Mouse (Mus musculus) left cerebral cortex, postnatal 25 days (tissue): ENCODE measurements around the gene Mettl27. TPM values are rescaled to one million over a fixed set of nuclear protein-coding genes. Genes with fewer than 3 reads are reported as not detected.

Experiments used
- DNase-seq, 2 experiments: peaks; one replicate each; pipeline ENCODE4 v3.0.0; 2022; ENCODE audit warnings: low spot score in 2 of 2, mixed read lengths in 1 of 2
- intact Hi-C: fragments of 180-260 bp; cut with DNase I; formaldehyde crosslinking; loops from one replicate; pipeline ENCODE4 v1.15.1; 2025
- total RNA-seq, 2 experiments: library from RNA; stranded (reverse); gene quantifications; 2 replicates each; pipeline ENCODE4 v1.2.3; 2021

Mettl27 gene
- 1 to 10 TPM; 9.0 to 9.8 TPM for total RNA-seq

DNA sequence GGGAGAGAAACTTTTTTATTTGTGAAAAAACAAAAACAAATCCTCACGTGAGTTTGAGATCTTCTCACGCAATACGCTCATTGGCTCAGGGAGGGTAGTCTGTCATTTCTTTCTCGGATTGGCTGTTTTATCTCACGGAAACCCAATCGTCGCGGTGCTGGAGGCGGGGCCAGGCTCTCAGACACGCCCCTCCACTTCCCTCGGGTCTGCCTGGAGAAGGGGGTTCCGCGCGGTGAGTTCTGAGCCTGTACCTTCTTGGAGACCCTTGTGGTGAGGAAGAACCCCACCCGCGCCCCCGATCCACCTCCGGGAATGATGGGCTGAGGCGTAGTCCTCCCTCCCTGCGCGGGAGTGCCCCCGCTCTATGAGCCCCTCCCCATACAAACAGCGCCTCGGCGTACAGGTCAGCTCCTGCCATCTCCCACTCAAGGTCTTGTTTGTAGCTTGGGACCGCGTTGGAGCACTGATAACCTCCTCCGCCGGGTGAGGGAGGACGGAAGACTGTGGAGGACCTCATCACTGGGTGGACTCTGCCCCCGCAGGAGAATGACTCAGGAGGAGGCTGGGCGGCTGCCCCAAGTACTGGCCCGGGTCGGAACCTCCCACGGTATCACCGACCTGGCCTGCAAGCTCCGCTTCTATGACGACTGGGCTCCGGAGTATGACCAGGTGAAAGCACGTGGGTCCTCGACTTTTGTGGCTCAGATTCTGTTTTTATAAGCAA is at the start of gene Mettl27:
Gene Mettl27, plus strand, starts transcription at position 190 of the 724 bp plus-strand sequence.
- peak; percentile 78 to 88 for DNase-seq
- intact Hi-C loops = loop anchor here (2.0 kb wide), 1 partner anchor 32 kb away; no protein-coding TSS in a partner anchor

DNA sequence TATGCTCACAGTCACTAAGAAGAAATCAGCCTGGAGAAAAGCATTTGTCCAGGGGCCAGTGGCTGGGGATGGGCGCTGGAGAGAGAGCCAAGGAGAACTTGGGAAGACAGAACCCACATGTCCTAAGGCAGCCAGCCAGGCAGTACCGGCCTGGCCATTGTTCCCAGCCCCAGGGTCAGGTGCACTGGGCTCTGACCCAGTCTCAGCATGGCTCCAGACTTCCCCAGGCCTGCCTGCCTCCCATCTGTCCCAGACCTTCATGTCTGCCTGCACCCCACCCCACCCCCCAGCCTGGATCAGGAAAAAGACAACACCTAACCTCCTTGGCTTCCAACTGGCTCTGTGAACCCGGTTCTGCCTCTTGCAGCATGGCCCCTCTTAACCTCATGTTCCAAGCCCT is 49.1 kb upstream of the Mettl27 start:
- DNase-seq = no peak
- intact Hi-C loops = no loop called here

DNA sequence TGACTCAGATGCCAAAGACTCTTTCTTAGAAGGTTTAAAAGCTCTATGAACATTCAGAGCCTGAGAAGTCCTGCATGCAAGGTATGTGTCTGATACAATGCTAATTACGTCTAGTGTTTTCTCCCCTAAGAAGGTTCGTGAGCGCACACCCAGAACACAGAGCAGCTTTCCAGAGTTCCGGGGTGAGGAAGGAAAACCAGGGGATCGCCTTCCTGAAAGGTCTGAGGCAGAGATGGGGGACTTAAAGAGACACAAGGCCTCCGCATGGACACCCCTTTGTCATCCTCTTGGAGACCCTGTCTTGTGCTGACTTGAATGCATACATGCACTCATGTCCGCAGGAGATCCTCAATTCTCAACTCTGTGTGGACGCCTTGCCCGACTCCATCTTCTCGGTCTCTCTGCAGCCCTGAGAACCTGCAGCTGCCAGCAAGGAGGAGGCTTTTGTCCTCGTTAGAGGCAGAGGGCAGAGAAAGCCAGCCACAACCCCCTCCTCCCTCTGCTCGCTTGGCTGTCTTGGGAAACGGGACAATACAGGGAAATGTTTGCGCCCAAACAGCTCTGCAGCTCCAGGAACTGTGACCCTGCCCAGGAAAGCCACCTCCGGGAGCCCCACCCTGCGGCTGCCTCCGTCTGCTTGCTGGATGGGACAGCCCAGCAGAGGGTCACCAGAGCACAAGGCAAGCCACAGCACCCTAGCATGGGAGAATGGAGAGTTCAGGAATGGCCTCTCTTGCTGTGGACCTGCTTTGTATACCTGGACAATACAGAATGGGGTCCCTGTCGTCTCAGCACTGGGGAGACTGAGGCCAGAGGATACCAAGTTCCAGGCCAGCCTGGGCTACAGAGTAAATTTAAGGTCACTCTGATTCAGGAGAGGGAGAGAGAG is 44.5 kb upstream of the Mettl27 start:
- intact Hi-C loops = no loop called here

DNA sequence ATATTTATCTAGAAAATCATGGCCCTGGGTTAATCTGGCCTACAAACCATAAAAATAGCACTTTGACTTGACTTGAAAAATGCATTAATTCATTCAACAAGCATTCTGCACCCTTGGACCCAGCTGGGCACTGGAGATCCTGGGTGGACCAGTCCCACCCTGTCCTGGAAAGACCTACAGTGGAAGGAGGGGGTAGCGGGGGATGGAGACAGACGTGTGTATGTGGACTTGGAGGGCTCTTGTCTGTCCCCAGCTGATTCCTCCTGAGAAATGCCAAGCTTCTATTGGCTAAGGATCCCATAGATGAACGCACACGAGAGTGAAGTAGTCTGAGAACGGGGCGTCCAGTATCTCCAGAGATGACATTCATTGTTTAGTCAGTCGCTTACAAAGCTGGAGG is 43.7 kb upstream of the Mettl27 start:
- intact Hi-C loops = no loop called here
- no peak for DNase-seq

More for the DNA sequence above, 44.5 kb upstream of the Mettl27 start:
- no peak for DNase-seq

DNA sequence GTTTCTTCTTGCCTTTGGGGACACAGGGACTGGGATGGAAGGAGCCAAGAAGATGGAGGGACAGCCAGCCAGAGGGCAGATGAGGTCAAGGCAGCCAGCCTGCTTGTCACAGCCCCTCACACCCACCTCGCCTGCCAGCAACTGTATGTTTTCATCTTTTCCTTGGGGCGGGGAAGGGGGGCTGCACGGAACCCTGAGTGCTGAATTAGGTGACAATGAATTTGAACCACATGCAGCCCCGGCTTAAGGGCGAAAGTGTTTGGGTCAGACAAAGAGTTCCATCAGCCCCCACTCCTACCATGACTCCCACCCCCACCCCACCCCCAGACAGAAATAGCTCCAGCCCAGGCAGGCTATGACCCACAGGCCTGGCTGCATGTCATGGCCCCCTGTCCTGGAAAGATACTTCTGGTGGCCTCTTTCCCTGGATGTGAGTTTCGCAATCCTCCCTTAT is 41.5 kb upstream of the Mettl27 start:
- no peak for DNase-seq
- intact Hi-C loops = no loop called here

DNA sequence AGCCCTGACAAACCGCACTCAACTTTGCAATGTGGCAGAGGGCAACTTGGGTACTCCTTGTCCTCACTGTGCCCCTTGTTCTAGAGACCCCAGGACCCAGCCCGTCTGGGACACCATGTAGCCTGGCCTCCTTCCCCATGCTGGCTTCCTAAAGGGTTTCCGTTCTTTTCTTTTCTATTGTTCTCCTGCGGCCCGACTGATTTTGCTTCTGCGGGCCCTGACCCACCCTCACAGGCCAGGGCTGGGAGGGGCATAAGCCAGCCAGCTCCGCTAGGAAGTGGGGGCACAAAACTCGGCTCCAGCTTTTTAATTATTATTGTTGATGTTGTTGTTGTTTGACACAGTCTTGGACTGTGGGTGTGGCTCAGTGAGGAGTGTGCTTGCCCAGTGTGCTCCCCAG is 40.6 kb upstream of the Mettl27 start:
- DNase-seq = no peak
- intact Hi-C loops = no loop called here

DNA sequence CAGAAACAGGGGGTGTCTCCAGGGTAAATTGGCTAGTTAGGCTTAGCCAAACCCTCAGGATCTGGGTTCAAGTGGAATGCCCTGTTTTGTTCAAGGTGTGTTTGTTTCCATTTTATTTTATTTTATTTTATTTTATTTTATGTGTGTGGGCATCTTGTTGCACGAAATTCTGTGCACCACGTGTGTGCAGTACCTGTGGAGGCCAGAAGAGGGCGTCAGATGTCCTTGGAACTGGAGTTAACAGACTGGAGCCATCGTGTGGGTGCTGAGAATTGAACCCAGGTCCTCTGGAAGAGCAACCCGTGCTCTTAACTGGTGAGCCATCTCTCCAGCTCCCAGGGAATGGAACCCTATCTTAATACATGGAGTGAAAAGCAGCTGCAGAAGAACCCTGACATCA is 39.5 kb upstream of the Mettl27 start:
- no peak for DNase-seq
- intact Hi-C loops = no loop called here

DNA sequence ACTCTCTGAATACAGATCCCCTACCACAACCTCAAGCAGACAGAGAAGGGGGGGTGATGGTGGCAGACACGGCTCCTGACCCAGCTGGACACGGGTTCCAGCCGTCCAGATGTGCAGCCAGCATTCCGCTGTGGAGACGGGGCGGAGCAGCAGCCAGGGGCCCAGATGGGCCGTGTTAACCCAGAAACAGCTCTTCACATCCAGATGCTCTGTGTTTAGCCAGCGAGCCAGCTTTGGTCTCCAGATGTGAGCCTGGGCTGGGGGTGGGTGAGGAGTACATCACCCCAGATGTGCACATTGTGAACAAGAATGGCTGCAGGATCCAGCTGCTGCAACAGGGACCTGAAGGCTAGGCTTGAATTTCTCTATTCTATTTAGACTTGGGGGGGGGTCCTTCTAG is 36.9 kb upstream of the Mettl27 start:
- no peak for DNase-seq
- intact Hi-C loops = no loop called here

DNA sequence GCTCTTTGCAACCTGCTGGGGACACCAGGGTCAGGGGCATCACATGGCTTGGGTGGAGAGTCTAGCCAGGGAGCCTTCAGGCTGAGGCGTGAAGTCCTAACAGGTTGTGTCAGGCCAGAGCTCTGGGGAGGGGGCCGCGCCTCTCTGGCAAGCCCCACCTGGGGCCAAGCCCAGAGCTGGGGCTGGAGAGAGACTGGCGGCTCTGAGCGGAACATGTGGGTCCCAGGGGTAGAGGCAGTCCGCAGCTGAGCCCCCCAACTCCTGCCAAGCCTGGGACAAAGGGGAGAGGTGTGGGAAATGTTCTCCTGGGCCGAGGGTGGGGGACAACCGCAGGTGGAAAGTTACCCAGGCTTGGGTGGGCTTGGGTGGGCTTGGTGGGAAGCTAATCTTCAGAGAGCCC is 35.2 kb upstream of the Mettl27 start:
- no peak for DNase-seq
- intact Hi-C loops = no loop called here

DNA sequence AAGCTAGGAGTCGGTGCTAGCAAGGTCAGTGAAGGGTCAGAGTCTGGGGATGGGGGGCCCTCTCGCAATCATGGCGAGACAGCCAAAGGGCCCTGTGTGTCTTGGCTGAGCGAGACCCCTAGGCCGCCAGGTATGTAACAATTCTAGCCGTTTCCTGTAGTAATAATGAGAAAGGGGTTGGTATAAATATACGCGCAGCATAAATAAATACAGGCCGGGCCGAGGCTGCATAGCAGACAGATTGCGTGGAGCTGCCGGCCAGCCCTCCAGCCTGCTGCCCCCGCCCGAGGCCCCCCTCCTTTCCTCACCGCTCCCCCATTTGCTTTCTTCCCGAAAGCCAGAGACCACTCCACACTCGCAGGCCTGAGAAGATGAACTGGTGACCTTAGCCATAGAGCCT is 34.6 kb upstream of the Mettl27 start:
- no peak for DNase-seq
- intact Hi-C loops = no loop called here

DNA sequence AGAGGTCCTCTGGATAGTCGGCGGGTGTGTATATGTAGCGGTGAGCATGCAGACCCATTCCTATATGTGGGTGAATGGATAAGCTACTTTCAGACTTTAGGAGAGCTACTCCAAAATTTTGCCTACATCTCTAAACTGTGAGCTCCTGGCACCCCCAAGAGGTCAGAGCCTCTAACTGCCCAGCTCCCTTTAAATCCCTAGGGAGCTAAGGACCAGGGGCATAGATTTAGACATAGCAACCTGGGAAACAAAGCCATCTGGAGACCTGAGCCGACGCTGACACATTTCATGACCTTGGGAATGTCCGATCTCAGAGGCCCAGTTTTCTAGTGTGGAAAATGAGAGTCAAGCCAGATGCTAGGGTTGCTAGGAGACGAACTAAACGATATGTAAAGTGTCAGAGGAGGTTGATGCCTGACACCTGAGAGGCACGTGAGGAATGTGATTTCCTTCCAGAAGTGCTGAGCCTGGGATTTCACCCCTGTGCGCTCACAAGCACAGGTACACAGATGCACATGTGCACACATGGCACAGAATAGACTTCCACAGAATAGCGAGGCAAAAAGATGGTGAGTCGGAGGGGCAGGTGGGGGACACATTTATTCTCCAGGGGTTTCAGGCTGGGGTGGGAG is 31.0 kb upstream of the Mettl27 start:
- DNase-seq = peak; percentile 28 to 56
- intact Hi-C loops = loop anchor here (1.0 to 10.0 kb wide), 3 partner anchors 153 to 406 kb away; no protein-coding TSS in a partner anchor

DNA sequence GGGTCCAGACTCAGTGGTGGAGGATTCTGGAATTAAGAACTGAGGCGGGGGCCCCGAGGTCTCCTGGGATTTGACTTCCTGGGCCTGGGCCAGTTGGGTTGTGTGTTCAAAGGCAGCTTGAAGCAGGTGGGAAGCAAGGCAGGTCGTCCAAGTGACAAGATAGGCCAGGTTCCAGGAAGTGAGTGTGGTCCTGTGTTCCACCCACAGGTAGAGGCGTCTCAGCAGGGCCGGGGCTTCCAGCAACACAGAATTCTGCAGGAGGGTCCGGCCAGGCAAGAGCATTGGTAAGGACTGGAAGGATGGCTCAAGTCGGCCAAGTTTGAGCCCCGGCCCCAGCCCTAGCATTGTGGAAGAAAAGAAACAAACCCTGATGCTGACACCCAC is 30.5 kb upstream of the Mettl27 start:
- no peak for DNase-seq
- intact Hi-C loops = loop anchor here (1.0 to 10.0 kb wide), 3 partner anchors 153 to 407 kb away; no protein-coding TSS in a partner anchor

DNA sequence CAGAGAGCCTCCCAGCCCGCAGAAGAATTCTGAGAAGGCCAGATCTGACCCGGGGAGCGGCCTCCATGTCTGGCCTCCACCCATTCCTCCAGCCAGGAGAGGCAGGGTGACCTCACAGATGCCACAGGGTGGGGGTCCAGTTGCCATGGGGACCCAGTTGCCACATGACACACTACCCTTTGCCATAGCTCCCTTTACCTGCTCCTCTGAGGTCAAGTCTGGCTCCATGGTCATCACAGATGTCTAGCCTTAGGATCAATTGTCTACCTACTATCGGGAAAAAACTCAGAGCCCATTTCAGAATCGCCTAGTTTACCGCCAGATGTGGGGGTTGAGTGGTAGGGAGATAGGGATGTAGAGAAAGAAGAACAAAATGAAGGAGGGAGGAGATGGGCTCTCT is 25.5 kb upstream of the Mettl27 start, which contains the start of gene Tmem270:
Gene Tmem270, minus strand, starts transcription at position 101 of the 400 bp plus-strand sequence.
- intact Hi-C loops = loop anchor here (1.0 to 10.0 kb wide), 2 partner anchors 60 to 412 kb away; no protein-coding TSS in a partner anchor
- no peak for DNase-seq

DNA sequence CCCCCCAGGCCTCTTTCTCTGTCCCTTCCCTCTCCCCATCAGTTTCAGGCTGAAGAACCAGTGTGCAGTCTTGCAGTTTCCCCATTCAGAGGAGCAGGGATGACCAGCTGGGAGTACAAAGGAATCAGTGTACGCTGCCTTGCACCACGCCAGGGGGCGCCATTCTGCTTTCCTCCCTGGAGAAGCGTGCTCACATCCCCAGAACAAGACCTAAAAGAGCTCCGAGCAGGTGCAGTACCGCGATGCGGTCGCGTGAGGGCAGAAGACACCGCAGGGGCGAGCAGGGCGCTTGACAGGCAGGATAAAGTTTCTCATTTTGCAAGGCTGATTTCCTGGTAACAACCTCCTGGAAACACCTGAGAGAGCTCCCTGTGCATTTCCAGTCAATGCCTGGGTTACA is 25.0 kb upstream of the Mettl27 start:
- intact Hi-C loops = loop anchor here (1.0 to 10.0 kb wide), 2 partner anchors 59 to 412 kb away; no protein-coding TSS in a partner anchor
- peak; percentile 93 to 97 for DNase-seq

DNA sequence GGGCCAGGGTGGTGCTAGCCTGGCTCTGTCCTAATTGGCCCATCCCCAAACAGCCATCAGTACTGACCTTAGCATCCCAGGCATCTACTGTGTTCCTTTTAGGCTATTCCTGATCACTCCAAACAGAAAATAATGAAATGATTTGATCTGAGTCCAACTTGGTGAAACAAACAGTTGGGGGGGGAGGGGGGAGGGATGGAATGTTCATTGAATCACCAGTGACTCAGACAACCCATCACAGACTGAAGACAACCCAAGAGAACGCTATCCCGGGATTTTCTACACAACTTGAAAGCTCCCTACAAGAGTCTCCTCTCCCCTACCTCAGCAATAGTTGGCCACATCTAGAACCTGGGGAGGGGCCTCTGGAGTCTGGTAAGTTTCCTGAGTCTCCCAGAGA is 20.3 kb upstream of the Mettl27 start:
- intact Hi-C loops = no loop called here

DNA sequence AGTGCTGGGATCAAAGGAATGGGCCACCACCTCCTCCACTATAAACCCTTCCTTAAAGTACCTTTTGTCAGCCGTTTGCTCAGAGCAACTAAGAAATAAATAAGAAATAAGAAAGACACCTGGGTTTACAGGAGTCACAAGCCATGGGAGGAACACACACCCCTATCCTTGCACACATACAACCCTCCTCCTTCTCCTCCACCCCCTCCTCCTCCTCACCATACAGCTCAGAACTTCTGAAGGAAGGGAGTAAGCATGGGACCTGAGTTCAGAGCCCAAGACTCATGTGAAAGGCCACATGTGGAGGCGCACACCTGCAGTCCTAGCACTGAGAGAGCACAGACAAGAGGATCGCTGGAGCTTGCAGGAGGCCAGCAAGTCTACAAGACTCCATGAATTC is 18.8 kb upstream of the Mettl27 start:
- intact Hi-C loops = no loop called here
- no peak for DNase-seq

More for the DNA sequence above, 20.3 kb upstream of the Mettl27 start:
- DNase-seq = no peak

DNA sequence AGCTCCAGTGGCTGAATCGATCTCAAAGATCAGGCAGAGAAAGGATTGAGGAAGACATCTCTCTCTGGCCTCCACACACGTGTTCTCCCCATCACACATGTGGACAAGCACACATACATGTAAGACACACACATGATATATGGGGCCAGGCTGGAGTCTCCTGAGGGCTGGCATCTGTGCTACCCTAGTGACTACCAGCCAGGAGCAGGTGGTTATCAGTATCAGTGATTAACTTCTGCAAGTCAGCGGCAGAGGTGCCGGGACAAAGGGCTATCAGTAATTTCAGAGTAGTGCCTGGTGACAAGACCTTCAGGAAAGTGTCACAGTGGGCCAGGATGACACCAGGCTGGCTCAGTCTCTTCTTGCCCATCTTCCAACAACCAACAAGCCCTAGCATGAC is 18.4 kb upstream of the Mettl27 start:
- intact Hi-C loops = no loop called here
- DNase-seq = no peak

DNA sequence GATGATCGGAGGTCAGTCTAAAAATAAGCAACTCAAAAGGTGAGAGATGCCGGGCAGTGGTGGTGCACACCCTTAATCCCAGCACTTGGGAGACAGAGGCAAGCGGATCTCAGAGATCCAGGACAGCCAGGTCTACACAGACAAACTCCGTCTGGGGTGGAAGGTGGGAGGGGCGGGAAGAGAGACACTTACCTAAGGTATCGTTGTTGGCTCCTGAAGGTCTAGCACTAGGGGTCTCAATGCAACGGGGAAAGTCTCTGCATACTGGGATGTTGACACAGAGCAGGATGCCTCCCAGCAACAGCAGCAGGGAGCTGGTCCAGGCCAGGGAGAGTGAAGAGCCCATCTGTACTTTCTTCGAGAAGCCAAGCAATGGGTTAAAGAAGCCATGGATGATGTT is 17.7 kb upstream of the Mettl27 start:
- no peak for DNase-seq
- intact Hi-C loops = no loop called here

DNA sequence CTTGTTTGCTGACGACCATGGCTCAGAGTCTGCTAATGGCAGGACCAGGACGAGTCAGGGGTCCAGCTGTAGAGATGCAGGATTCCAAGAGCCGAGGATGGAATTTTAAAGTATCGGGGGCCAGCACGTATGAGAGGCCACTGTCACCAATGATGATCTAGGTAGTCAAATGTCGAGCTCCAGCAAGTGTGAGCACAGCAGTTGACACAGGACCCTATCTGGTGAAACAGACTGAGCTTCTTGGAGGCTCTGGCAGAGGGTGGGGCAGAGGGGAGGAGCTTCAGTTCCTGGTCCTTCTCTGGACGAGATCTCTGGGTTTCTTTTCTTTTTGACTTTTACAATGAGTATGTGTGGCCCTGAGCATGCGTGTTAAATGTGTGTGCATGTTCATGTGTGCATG is 16.9 kb upstream of the Mettl27 start, which contains the start of gene Cldn13:
Gene Cldn13, minus strand, starts transcription at position 216 of the 400 bp plus-strand sequence.
- intact Hi-C loops = no loop called here
- DNase-seq = no peak
